Mouse (Mus musculus) neural tube, embryonic 14.5 days (tissue): ENCODE results near the gene Glcci1. TPM values are rescaled to one million over a fixed set of nuclear protein-coding genes. Genes with fewer than 3 reads are reported as not detected.
"Not testable (repeated sequence)": the region's sequence is repeated elsewhere in the genome, so short reads cannot be mapped to it uniquely, and the experiment has no call there.

ENCODE experiments used
- ATAC-seq: fragments of 200-750 bp; cut with Nextera tagmentation; 2 replicates; pipeline ENCODE4 v1.8.0; 2017; ENCODE audit warnings: low read depth, mild to moderate bottlenecking, moderate TSS enrichment, moderate library complexity
- H3K27ac ChIP-seq: fragments of 300-500 bp; sonication (generic); 2 replicates; pipeline ENCODE4 v1.5.1; 2014; ENCODE audit warnings: low read depth, mild to moderate bottlenecking, control low read depth, low read length, moderate library complexity, mixed read lengths
- H3K27me3 ChIP-seq: fragments of 300-500 bp; sonication (generic); 2 replicates; pipeline ENCODE4 v1.6.1; 2014; ENCODE audit warnings: low read length; ENCODE audit not compliant: control insufficient read depth, insufficient read depth
- H3K36me3 ChIP-seq: fragments of 300-500 bp; sonication (generic); 2 replicates; pipeline ENCODE4 v1.6.1; 2014; ENCODE audit warnings: low read length, mixed read lengths; ENCODE audit not compliant: control insufficient read depth, insufficient read depth
- H3K4me1 ChIP-seq: fragments of 300-500 bp; sonication (generic); 2 replicates; pipeline ENCODE4 v1.6.1; 2014; ENCODE audit warnings: low read length; ENCODE audit not compliant: control insufficient read depth, insufficient read depth
- H3K4me2 ChIP-seq: fragments of 300-500 bp; sonication (generic); 2 replicates; pipeline ENCODE4 v1.6.1; 2014; ENCODE audit warnings: mild to moderate bottlenecking, low read depth, low read length, control low read depth
- H3K4me3 ChIP-seq: fragments of 300-500 bp; sonication (generic); 2 replicates; pipeline ENCODE4 v1.5.1; 2014; ENCODE audit warnings: low read depth, low read length, control low read depth, mixed read lengths
- H3K9ac ChIP-seq: fragments of 300-500 bp; sonication (generic); replicated peaks from 2 replicates; pipeline ENCODE4 v1.6.1; 2014; ENCODE audit warnings: low read depth, mild to moderate bottlenecking, control low read depth, low read length, mixed read lengths
- H3K9me3 ChIP-seq: fragments of 300-500 bp; sonication (generic); 2 replicates; pipeline ENCODE4 v1.6.1; 2016; ENCODE audit warnings: low read length; ENCODE audit not compliant: control insufficient read depth
- WGBS: fragments of 180-500 bp; shearing (Covaris S2); extraction: QIAGEN DNeasy Blood & Tissue Kit; methylation state at CpG from one replicate; pipeline ENCODE4 v1.1.7; 2014; 5-methylcytosine and 5-hydroxymethylcytosine counted together
- polyA plus RNA-seq: library from polyadenylated mRNA; unstranded; fragments of >200 nt; fragmentation: Nextera tagmentation; extraction: Ambion mirVana; gene quantifications from 2 replicates; pipeline ENCODE4 v1.2.1, GENCODE M21; 2014

Gene Glcci1
- polyA plus RNA-seq, 1 experiment from 2014 or later, result 11.3 TPM

DNA sequence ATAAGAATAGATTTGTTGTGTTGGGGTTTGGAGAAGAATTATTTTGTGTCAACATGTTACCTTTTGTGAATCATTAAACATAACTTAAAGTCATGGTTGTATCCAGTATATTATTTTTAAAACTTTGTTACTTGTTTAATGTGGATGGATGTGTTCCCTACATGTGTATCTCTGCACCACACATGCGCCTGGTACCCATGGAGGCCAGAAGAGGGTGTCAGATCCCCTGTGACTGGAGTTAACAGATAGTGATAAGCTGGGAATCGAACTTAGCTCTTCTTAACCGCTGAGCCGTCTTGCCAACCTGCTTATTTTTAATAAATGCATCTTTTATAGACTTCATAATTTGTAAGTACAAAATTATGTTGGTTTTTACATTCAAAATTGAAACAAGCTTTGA, 11.8 kb downstream of the Glcci1 start:
- no peak for ATAC-seq
- no peaks in the 10 kb centered on the region for H3K4me1 ChIP-seq
- no peak overlapping the region for H3K4me3 ChIP-seq
- H3K9ac ChIP-seq, result no peak overlapping the region
- H3K36me3 ChIP-seq, result no peaks in the 10 kb centered on the region
- H3K27me3 ChIP-seq, result no peaks in the 10 kb centered on the region
- H3K27ac ChIP-seq, result no peak overlapping the region
- 98% methylated on average over 4 of the region's 4 CpGs for WGBS
- H3K4me2 ChIP-seq, result no peak overlapping the region
- no peaks in the 10 kb centered on the region for H3K9me3 ChIP-seq

DNA sequence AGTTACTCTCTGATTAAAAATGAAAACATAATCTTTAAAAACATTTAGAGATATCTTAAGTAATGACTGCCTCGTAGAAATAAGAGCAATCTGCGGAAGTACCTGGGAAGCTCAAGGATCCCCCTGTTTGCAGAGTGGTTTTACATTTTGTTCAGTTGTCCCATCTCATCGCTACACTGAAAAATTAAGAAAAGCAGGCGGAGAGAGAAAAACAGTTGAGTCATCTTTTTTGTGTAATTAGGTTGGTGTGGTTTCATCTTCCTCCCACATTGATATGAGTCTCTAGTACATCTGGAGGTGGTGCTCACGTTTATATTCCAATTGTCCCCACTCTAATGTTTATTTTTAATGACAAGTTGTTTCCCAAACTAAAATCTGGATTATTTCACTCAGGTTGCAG, 15.3 kb downstream of the Glcci1 start:
- Histone ChIP-seq H3K4me3 (no peak overlapping the region), H3K27ac (no peak overlapping the region), H3K9ac (no peak overlapping the region), H3K27me3 (no peaks in the 10 kb centered on the region), H3K9me3 (no peaks in the 10 kb centered on the region), H3K4me2 (no peak overlapping the region), H3K36me3 (no peaks in the 10 kb centered on the region), H3K4me1 (no peaks in the 10 kb centered on the region)
- ATAC-seq, result no peak
- 91% methylated on average over 5 of the region's 5 CpGs for WGBS

DNA sequence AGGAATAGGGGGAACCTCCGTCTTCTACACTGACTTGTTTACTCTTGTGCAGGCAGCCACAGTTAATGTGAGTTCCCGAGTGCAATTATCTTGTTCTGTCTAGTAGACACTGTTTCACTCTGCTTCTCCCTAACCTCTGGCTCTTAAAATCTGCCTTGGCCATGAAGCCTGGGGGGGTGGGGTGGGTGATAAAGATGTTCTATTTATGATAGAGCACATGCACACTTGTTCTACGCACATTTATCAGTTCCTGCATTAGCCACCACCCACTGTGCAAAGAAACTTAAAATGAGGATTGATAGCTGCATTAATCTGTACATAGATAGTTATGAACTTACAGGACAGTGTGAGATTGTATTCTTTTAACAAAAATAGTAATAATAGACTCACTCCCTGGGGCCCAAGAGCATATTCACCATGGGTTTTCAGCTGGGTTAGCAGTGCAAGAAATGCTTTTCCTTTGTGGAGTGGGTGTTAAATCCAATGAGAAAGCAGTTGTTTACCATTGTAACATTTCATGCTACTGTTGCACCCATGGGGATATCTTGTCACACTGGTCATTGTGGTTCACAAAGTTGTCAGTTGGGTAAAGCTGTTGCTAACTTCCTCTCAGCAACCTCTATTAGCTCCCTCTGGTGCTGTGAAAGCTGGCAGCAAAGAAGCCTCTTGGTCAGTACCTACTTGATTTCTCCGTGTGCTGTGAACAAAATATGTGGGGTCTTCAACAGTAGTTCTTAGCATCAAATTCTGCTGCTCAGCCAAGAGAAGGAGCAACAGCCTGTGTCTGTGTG, 21.9 kb downstream of the Glcci1 start:
- no peaks in the 10 kb centered on the region for H3K27me3 ChIP-seq
- no peaks in the 10 kb centered on the region for H3K4me1 ChIP-seq
- no peak overlapping the region for H3K4me3 ChIP-seq
- no peak overlapping the region for H3K9ac ChIP-seq
- ATAC-seq, result no peak
- H3K4me2 ChIP-seq, result no peak overlapping the region
- H3K9me3 ChIP-seq, result no peaks in the 10 kb centered on the region
- H3K36me3 ChIP-seq, result no peaks in the 10 kb centered on the region
- H3K27ac ChIP-seq, result no peak overlapping the region
- 91% methylated on average over 4 of the region's 4 CpGs for WGBS

DNA sequence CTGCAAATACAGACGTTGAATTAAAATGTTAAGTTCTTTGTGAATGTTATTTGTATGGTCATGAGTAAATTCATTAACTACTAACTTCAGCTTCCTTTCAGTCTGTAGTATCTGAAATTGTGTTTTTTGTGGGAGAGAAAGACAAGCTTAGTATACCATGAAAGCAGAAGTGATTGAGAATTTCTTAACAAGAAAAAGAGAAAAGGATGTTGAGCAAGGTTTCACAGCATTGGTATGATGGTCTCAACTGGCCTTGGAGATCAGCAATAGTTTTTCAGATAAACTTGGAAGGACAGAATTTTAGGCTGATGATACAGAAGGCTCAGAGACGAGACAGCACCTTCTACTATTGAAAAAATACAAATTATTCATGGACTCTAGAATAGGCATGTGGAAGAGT, 27.5 kb downstream of the Glcci1 start:
- Histone ChIP-seq H3K4me2 (no peak overlapping the region), H3K27me3 (no peaks in the 10 kb centered on the region), H3K9ac (no peak overlapping the region), H3K36me3 (no peaks in the 10 kb centered on the region), H3K4me1 (no peaks in the 10 kb centered on the region), H3K4me3 (no peak overlapping the region), H3K9me3 (no peaks in the 10 kb centered on the region), H3K27ac (no peak overlapping the region)
- no peak for ATAC-seq
- WGBS, result 83% methylated on average over 2 of the region's 2 CpGs

DNA sequence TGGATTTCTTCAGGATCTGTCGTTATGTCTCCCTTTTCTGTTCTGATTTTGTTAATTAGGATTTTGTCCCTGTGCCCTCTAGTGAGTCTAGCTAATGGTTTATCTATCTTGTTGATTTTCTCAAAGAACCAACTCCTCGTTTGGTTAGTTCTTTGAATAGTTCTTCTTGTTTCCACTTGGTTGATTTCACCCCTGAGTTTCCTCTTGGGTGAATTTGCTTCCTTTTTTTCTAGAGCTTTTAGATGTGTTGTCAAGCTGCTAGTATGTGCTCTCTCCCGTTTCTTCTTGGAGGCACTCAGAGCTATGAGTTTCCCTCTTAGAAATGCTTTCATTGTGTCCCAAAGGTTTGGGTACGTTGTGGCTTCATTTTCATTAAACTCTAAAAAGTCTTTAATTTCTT, 32.1 kb downstream of the Glcci1 start:
- H3K4me2 ChIP-seq, H3K36me3 ChIP-seq, H3K9me3 ChIP-seq, H3K9ac ChIP-seq, H3K27ac ChIP-seq, ATAC-seq, H3K4me1 ChIP-seq, H3K27me3 ChIP-seq, H3K4me3 ChIP-seq: not testable (repeated sequence)
- WGBS, result 90% methylated on average over 3 of the region's 4 CpGs

DNA sequence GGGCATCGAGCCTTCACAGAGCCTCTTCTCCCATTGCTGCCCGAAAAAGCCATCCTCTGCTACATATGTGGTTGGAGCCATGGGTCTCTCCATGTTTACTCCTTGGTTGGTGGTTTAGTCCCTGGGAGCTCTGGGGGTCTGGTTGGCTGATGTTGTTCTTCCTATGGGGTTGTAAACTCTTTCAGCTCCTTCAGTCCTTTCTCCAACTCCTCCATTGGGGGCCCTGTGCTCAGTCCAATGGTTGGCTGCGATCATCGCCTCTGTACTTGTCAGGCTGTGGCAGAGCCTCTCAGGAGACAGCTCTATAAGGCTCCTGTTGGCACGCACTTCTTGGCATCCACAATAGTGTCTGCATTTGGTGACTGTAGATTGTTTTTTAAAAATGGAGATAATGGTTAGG, 35.4 kb downstream of the Glcci1 start:
- Histone ChIP-seq H3K27ac (no peak overlapping the region), H3K4me1 (no peaks in the 10 kb centered on the region), H3K27me3 (no peaks in the 10 kb centered on the region), H3K4me3 (no peak overlapping the region), H3K4me2 (no peak overlapping the region), H3K36me3 (no peaks in the 10 kb centered on the region), H3K9me3 (no peaks in the 10 kb centered on the region), H3K9ac (no peak overlapping the region)
- no peak for ATAC-seq
- WGBS, result 93% methylated on average over 5 of the region's 5 CpGs

DNA sequence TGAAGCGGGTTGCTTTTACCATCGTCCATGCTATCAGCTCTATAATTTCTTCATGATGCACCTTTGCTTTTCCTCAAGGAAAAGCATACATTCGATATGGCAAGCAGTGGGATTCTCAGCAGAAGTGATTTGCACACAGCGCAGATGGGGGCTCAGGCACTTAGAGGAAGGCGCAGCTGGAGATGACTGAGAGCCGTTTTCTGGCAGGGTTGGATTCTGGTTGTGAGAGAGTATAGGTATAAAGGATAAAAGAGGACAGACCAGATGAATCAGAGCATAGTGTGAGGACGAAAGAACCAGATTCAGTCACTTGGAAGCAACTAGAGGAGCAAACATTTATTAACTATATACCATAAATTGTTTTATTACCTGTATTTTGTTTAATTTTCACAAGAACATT, 36.4 kb downstream of the Glcci1 start:
- Histone ChIP-seq H3K27ac (no peak overlapping the region), H3K4me2 (no peak overlapping the region), H3K9ac (no peak overlapping the region), H3K27me3 (no peaks in the 10 kb centered on the region), H3K9me3 (no peaks in the 10 kb centered on the region), H3K36me3 (no peaks in the 10 kb centered on the region), H3K4me3 (no peak overlapping the region), H3K4me1 (no peaks in the 10 kb centered on the region)
- WGBS, result 94% methylated on average over 7 of the region's 7 CpGs
- no peak for ATAC-seq

DNA sequence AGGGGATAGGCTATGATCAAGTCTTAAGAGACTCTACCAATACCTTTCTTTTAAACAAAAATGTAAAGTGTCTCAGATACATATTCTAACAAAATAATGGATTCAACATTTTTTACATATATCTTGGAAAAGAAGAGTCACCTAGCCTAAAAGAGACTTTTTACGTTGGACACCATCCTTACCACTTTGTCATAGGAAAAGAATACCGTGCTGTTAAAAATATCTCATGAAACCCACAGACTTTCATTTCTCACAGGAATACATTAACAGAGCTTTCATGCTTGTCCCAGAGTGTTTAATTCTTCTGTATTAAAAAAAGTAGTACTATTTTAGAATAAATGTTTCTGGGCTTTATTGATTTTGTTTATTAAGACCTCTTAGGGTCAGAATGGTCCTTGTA, 41.8 kb downstream of the Glcci1 start:
- no peak overlapping the region for H3K4me2 ChIP-seq
- H3K9ac ChIP-seq, result no peak overlapping the region
- no peak for ATAC-seq
- no peaks in the 10 kb centered on the region for H3K36me3 ChIP-seq
- WGBS, result 96% methylated on average over 2 of the region's 2 CpGs
- H3K4me1 ChIP-seq, result no peaks in the 10 kb centered on the region
- no peak overlapping the region for H3K27ac ChIP-seq
- H3K9me3 ChIP-seq, result no peaks in the 10 kb centered on the region
- H3K27me3 ChIP-seq, result no peaks in the 10 kb centered on the region
- no peak overlapping the region for H3K4me3 ChIP-seq

DNA sequence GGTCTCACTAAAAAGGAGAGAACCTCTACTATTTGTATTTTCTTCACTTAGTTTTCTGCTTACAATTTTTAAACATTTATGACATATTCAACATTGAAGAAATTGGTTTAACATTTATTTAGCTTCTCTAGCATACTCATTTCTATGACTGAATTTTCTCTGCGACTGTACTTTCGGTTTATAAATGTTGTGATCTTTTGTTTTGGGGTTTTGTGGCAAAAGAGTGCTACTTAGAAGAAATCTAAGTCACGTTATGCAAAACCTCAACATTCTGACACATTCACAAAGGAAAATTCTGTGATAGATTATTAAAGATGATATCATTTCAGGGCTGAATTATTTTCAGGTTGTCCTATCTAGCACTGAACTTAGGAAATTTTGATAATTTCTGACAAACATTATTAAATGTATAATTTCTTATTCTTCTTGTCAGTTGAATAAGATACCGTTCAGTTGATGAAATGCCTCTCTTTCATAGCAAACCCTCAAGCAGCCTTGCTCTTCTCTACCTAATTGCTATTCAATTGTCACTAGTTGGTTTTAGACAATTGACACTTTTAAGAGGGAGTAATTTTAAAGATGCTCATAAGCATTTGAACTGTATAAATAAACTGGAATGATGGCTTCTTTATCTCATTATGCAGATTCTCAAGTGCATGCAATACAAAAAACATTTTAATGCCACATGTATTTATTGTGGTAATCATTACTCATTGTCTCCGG, 47.6 kb downstream of the Glcci1 start:
- WGBS, result 89% methylated on average over 5 of the region's 5 CpGs
- Histone ChIP-seq H3K4me2 (no peak overlapping the region), H3K27ac (no peak overlapping the region), H3K27me3 (no peaks in the 10 kb centered on the region), H3K9me3 (no peaks in the 10 kb centered on the region), H3K4me1 (no peaks in the 10 kb centered on the region), H3K9ac (no peak overlapping the region), H3K4me3 (no peak overlapping the region), H3K36me3 (no peaks in the 10 kb centered on the region)
- ATAC-seq, result no peak
